Mouse (Mus musculus): ENCODE data around the gene Stard3.

- no peak for TF ChIP-seq CTCF (IDR thresholded peaks at IDR 0.05 in 2 of 3, conservative IDR thresholded peaks at IDR 0.05 in 1 of 3; ENCODE audit: control insufficient read depth in 1 of 3, insufficient read depth in 1 of 3, low read depth in 2 of 3, low read length in 3 of 3, poor library complexity in 1 of 3, severe bottlenecking in 1 of 3)
- no peak for TF ChIP-seq TBP (IDR thresholded peaks at IDR 0.05; ENCODE audit: low read depth, low read length)
- TF ChIP-seq E2F4 (IDR thresholded peaks at IDR 0.05; ENCODE audit: borderline replicate concordance, low read depth, low read length) = no peak
These were observed 32.9 kb upstream of the Stard3 start for GRCm38 (mm10) chr11:98325191-98325820.
